Mouse (Mus musculus): ENCODE data around the gene Rhbg.

Rhbg gene

DNA sequence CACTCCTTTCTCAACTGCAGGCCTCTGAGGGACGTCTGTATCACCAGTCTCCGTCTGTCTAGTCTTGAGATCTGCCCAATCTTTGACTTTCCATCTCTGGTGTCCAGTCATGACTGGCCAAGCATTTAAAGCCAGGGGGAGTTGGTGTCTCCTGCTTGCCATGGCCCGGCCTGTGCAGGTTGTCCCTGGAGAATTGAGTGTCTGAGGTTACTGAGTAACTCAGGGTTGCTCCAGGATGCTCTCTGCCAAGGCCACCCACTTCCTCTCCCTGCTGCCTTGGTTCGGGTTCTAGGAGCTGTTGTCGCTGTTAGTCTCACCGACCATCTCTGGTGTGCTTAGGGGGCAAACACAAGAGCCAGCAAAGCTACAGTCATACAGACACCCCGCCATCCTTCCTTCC lies 1.9 kb upstream of the Rhbg start:
- DNase-seq (ENCODE audit: low spot score in 2 of 2), result no peak

DNA sequence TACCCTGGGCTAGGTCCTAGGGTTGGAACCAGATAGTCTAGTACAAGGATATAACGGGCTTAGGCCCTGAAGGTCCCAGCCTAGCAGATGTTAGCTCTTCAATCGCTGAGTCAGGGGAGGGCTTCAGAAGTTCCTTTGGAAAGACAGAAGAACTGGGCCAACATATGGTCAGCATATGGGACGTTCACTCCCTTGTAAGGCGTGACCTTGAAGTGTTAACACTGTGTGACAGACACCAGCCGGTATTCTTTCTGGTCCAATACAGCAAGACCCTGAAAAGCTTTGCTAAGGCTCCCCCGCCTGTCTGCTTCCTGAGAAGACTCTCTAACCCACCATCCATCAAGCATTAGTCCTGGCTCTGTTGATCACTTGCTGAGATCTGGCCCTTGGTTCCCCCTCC lies 1.4 kb upstream of the Rhbg start:
- DNase-seq (ENCODE audit: low spot score in 2 of 2), result no peak

DNA sequence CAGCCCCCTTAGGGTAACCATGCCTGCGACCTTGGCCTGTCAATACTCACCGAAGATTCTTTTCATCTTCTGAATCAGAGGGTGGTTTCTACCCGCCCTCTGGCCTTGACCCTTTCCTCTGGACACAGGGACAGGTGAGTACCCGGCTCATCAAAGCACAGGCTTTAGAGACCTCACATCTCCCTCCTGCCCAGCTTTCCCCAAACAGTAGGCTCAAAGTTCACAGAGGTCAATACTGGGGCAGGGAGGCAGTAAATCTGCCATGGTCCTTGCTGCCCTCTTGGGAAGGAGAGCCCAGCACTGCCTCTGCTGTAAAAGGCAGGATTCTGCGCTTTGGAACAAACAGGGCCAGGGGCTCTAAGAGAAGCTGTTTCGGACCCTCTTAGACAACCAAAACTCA lies 1.8 kb downstream of the Rhbg start:
- no peak for DNase-seq (ENCODE audit: low spot score in 2 of 2)

DNA sequence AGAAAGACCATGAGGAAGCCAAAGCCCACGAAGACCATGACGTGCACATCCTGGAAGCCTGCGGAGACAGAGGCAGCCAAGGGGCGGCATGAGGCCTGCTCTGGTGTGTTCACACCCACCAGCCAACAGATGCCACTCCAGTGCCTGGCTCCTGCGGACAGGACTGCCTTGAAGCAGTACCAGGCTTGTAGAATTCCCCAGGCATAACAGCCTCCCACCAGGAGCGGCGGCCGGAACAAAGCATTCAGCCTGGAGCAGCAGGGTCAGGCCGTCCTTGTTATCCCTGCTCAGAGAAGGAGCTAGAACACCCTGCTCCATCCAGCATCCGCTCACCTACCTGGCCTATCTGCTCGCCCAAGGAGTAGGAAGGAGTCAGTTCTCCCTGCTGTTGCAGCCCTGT lies 6.1 kb downstream of the Rhbg start:
- no peak for DNase-seq (ENCODE audit: low spot score in 2 of 2)

DNA sequence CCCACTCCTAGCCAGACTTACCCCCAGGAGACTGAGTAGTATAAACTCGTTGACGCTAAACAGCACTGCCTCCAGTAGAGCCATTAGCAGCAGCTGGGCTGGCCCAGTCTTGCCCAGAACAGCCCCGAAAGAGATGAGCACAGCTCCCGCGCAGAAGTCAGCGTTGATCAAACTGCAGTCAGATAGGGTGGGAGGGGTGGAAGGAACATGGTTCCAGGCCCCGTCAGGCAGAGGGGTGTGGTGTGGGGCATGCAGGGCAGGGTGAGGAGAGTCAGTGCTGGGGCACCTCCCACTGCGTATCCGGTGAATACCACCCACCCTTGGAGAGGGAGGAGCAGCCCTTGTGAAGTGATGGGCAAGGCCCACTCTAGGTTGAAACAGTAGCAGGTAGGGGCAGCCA lies 6.8 kb downstream of the Rhbg start:
- DNase-seq (ENCODE audit: low spot score in 2 of 2), result peak in 1 of 2 experiments; percentile 20

DNA sequence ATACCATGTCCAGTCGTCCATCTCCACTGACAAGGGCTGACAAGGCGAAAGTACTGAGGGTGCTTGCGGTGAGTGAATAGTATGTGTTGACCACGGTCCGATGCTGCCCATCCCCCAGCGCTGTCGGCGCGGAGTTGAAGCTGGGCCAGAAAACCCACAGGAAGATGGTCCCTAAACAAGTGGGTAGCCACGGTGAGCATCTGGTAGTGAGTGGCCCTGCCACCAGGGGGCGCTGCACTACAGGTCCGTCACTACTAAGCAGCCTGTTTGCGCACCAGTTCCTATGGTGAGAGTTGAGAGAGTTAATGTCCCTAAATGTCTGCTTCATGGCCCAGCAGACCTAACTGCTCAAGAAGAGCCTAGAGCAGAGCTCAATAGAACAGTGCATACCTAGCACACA lies 8.7 kb downstream of the Rhbg start:
- peak; percentile 66 to 78 for DNase-seq (ENCODE audit: low spot score in 2 of 2)

DNA sequence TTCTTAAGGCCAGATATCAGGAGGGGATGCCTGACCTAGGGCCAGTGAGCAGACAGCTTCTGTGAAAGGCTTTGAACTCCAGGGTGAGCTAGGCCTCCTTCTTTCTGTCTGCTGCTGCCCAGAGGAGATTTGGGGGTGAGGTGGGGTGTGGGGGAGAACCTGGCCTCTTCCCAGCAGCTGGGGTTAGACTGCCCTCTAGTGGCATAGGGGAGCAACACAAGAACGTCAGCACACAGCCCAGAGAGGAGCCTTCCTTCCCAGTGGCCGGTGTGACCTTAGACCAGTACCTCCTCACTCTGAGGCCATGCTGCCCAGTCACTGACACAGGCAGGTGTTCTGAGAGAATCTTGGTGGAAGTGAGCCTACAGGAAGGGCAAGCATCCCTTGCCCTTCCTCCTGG lies 10.4 kb downstream of the Rhbg start:
- DNase-seq (ENCODE audit: low spot score in 2 of 2), result peak; percentile 63 to 77

DNA sequence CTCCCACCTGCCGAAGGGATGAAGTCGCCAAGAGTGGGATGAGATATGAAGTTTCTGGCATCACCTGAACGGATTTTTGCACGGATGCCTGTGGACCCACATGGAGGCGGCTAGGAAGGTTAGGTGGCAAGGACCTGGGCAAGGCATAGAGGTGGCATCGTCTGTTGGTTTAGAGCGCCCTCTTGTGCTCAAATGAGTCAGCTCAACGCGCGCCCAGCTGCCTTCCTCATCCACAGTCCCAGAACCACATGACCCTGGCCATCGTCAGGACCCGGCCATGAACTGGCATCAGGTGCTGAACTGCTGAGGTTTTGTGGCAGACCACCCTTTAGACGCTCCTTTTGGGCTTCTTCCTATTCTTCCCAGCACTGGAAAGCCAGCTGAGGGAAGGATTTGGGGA lies 12.0 kb downstream of the Rhbg start:
- DNase-seq (ENCODE audit: low spot score in 2 of 2), result peak; percentile 84 to 89

DNA sequence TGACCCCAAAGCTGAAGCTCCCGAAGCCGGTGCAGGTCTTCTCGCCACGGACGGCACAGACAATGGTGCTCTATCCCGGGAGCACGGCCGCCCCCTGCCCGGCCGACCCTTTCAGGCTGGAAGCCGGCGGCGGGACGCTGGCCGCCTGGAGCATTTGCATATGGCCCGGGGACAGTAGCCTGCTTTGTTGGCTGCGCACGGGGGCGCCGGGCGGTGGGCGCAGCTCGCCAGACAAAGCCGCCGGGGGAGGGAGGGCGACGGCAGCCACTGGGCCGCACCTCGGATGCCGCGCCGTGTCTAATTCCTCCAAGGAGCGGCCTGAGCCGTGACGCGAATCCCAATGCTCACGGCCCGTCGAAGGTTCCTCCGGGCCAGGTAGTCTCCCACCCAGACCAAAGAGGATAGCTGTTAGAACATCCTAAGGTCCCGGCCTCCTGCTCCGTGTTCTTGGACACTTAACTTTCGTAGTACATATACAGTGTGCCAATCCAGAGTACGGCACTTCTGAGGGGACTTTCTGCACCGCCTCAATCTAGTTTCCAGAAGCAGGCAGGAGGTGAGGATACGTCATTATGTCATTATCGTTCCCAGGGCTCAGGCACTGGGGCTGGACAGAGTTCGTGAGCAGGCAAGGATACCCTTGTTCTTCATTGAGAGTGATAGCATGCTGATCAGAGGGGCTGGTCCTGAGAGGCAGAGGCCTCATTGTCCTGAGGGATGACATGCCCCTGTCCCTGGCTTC lies 13.3 kb downstream of the Rhbg start:
- DNase-seq (ENCODE audit: low spot score in 2 of 2), result peak; percentile 69

DNA sequence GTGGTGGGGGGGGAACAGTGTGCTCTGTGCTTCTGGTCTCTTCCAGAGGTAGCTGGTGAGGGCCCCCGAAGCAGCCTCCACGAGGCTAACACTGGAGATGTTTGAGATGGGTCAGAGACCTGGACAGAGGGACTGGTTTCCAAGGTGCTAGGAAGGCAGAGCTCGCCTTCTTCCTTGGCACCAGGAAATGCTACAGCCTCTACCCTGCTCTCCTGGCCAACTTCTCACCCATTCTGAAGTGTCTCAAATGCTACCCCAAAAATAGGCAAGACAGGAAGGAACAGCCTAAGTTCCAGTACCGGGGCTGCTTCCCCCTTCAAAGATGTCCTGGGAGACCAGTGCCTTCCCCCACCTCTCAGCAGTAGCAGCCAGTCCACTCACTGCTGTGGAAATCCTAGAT lies 15.1 kb downstream of the Rhbg start:
- DNase-seq (ENCODE audit: low spot score in 2 of 2), result peak in 1 of 2 experiments; percentile 71

DNA sequence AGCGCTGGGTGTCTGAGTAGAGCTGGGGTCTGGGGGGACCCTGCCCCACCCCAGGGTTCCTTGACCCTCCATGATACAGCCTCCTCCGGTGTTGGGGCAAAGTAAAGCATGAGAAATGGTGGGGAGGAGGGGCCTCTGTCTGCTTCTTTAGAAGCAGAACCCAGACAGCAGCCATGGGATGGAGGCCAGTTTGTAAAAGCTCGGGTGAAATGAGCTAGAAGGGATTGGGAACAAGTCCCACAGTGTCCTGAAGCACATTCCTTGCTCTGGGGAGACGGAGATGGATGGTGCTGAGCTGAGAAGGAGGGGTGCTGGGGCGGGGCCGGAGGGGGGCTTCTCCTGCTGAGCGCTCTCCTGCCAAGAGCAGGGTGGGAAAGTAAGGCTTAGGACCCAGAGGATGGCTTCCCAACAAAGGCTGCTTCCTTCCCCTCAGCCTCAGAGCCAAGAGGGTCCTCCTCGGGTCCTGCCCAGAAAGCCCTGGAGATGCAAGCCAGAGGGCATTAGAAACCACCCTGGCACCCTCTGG lies 15.6 kb downstream of the Rhbg start:
- DNase-seq (ENCODE audit: low spot score in 2 of 2), result peak; percentile 77 to 83

DNA sequence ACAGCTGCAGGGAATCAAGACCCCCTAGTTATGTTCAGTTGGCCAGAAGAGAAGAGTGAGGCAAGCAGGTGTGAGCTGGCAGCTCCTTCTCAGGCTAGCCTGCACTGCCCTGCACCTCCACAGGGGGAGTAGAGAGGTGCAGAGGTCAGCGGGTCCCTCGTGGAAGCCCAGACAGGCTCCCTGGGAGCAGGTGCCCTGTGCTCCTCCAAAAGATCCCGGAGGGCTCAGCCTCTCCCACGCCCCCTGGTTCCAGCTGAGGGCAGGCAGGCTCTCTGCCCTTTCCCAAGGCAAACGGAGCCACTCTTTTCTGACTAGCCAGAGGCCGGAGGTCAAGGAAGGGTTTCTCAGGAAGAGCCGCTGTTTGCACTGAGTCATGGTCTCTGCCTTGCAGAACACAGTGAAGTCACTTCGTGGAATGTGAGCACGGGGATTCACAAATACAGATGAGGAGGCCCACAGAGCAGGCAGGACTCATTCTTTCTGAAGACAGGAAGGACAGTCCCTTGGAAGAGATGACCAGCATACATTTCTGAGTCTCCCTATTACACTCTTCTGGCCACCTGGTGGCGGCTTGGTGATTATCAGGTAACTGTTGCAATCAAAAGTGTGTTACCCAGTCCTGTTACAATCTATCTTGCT lies 16.8 kb downstream of the Rhbg start:
- DNase-seq (ENCODE audit: low spot score in 2 of 2), result peak in 1 of 2 experiments; percentile 49

DNA sequence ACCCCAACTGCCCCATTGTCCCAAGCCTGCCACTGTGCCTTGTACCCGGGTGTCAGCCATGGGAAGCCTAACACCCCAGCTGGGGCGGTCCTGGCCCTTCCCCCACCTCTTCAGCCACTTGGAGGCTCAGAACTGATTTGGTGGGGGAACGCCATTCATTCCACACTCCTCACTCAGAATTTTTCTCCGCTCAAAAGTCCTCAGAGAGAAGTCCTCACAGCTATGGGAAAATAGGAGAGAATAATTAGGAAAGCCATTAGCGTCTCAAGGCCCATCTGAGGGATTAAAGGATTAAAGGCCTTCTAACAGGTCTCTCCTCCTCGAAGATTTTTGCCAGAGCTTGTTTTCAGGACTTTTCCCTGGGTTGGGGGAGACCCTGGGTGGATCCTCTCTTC lies 17.4 kb downstream of the Rhbg start:
- DNase-seq (ENCODE audit: low spot score in 2 of 2), result peak in 1 of 2 experiments; percentile 46

DNA sequence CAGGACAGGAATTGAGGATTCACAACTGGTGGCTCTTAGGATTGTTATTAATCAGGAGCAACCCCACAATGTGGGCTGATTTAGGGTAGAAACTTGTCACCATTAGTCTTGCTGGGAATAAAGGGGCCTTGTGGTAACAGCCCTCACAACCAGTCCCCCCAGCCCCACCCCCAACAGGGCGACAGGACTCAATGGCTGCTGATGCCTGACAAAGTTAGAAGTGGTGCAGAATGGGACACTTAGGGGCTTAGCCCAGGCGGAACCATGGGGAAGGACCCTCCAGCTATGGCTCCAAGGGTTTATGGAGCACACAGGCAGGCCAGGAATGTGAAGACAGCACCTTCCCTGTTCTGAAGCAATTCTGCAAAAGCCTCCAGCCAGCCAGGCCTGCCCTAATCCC lies 18.9 kb downstream of the Rhbg start:
- DNase-seq (ENCODE audit: low spot score in 2 of 2), result no peak

DNA sequence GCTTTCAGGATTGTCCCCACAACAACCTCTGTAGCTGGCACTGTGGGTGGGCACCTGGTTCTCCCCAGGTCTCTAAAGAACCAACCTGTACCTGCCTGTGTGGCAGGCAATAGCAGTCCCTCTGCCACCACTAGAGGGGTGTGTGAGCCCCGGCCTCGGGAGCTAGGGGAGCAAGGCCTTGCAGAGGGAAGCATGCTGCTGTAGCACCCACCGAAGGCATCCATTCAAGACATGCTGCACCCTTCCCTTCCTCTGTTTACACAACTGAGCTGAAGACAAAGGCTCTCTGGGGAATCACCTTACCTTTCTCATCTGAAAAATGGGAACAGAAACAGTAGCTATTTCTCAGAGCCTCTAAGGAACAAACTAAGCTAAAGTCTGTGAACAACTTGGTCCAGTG lies 19.3 kb downstream of the Rhbg start:
- DNase-seq (ENCODE audit: low spot score in 2 of 2), result peak in 1 of 2 experiments; percentile 43

DNA sequence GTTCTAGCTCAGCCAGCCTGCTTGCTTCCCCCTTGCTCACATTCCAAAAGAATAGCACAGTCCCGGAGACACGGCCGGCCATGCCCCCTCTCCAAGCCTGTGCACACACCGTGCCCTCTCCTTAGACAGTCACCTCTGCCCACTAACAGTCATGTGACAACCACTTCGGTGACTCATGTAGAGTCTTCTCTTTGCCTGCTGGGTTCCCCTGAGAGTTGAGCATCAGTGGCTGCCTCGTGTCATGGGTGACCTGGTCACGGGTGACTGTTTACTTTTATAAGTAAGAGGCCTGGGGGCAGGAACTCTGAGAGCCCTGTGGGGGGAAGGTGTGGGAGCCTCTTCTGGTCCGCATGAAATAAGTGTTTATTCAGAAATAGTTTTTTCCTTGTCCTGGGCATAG lies 20.5 kb downstream of the Rhbg start:
- DNase-seq (ENCODE audit: low spot score in 2 of 2), result no peak

DNA sequence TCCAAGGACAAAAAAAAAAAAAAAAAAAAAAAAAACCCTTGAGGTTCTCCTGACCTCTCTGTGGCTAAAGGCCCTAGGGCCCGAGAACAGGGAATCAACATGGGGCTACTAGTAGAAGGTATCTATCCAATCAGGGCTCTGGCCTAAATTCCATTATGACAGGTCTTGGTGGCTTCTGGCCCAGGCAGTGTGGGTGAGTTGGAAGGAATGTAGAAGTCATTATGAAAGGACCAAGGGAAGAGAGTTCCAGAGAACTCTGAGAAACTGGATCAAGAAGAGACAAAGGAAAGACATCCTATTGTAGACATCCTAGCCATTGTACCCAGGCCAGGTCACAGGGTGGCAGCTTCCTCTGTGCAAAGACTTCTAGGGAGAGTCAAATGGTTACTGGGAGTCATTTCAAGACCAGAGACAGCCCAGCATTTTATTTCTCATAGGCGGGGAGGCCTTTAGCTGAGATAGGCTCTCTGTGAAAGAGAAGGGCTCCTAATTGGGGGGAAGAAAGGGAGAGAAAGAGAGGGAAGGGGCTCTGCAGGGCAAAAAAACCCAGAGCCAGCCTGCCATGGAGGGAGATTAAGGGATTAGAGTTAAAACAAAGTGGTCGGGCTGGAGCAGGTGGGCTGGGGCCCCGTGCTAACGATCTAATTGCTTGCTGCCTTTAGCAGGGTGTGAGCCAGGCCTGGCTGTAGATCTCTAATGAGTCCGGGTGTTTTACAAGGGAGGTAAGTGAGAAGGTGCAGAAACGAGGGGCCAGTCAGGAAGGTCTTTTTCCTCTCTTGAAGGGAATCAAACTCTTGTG lies 21.5 kb downstream of the Rhbg start:
- no peak for DNase-seq (ENCODE audit: low spot score in 2 of 2)

DNA sequence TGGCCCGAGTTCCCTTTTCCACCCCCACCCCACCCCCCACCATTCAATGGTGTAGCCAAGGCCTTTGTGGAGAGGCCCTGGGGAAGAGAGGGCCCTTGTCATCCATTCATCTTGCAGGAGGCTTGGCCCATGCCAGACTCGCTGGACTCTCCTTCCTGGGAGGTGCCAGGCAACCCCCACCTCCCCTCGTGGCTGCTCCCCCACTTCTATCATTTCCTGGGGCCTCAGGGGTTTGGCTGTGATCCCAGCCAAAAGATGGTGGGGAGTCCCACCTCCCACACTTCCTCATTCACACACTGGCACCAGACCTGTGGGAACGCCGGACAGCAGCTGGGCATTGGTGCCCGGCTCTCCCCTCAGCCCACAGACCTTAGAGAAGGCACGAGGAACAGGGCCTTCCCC lies 22.2 kb downstream of the Rhbg start:
- DNase-seq (ENCODE audit: low spot score in 2 of 2), result peak; percentile 90 to 93

DNA sequence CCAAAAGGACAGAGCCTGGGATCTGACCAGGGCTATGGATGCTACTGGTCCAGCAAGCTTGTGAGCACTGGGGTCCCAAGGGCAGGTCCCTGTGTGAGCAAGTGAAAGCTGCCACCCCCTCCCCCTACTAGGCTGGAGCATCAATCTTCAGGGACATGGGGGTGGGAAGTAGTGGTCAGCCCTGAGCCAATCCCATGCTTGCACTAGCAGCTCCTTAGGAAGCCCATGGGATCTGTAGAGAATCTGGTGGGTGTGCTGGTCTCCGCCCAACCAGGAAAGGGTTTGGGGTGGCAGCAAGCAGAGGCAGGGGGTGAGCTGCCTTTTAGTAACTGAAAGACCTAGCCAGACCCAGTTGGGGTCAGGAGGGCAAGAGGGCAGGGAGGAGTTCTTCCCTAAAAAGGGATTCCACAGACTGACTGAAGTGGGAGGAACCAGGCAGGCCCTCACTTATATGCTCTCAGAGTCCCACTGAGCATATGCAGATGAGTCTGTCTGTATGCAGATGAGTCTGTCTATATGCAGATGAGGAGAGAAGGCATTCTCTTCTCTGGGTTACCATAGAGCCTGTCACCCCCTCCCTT lies 23.4 kb downstream of the Rhbg start:
- peak; percentile 78 to 87 for DNase-seq (ENCODE audit: low spot score in 2 of 2)

DNA sequence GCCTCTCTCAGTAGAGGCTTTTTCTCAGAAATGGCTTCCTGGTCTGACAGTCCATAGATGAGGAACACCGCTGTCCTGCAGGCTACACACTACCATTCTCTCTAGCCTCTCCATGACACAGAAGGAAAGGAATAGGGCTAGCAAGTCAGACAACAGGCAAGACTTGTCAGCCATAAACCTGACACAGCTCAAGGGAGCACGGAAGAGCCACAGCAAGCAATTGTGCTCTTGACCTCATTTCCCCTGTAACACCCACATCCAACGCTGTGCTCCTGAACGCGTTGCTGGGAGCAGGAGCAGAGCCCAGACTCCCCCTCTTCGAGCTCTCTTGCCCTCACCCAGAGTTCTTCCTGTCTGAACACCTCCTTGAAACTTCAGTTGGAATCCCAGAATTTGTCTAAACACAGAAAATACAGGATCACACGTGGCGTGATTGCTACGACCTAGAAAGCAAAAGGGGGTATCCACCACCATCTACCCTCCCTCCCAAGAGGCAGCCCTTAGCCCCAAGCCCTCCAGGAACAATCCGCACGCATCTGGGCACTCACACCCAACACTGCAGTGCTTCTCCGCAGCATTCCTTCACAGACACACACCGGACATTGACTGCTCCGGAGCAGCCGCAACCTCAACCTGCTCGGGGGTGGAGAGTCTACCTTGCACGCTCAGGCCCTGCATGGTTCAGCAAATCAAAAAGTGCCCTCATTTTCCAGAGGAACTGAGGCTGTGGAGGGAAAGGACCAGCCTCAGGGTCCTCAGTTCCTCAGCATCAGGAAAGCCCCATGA lies 24.1 kb downstream of the Rhbg start:
- peak in 1 of 2 experiments; percentile 55 for DNase-seq (ENCODE audit: low spot score in 2 of 2)

DNA sequence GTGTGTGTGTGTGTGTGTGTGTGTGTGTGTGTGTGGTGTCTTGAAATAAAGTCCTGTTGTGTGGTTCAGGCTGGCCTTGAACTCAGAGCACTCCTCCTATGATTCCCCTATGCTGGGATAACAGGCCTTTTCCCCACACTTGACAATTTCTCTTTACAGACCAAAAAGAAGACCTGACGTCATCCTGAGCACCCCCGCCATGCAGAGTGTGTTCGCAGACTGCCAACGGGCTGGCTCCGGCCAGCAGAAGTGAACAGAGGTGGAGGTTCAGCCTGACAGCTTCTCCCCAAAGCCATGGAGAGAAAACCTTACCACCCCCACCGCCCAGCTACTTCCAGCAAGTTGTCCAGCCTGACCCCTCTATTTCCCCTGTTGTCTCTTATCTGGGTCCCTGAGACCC lies 25.0 kb downstream of the Rhbg start:
- peak in 1 of 2 experiments; percentile 60 for DNase-seq (ENCODE audit: low spot score in 2 of 2)
